Mouse (Mus musculus) heart, embryonic 10.5 days (tissue): Measurements from ENCODE around the gene Cep83. TPM values are rescaled to one million over a fixed set of nuclear protein-coding genes. Genes with fewer than 3 reads are reported as not detected.
A peak's percentile ranks its signal among the peaks of the same experiment; 100 is the strongest.

Experiments used
- DNase-seq: peaks from one replicate; pipeline ENCODE4 v3.0.0-alpha.2; 2017; ENCODE audit warnings: low spot score
- H3K27ac ChIP-seq: fragments of 300-500 bp; sonication (generic); 2 replicates; pipeline ENCODE4 v1.5.1; 2016; ENCODE audit warnings: mild to moderate bottlenecking
- H3K27me3 ChIP-seq: fragments of 300-500 bp; sonication (generic); 2 replicates; pipeline ENCODE4 v1.6.1; 2016; ENCODE audit warnings: mild to moderate bottlenecking; ENCODE audit not compliant: poor library complexity, insufficient read depth, severe bottlenecking
- H3K36me3 ChIP-seq: fragments of 300-500 bp; sonication (generic); 2 replicates; pipeline ENCODE4 v1.6.1; 2016; ENCODE audit warnings: mild to moderate bottlenecking, moderate library complexity
- H3K4me1 ChIP-seq: fragments of 300-500 bp; sonication (generic); 2 replicates; pipeline ENCODE4 v1.6.1; 2016; ENCODE audit warnings: mild to moderate bottlenecking
- H3K4me3 ChIP-seq: fragments of 300-500 bp; sonication (generic); 2 replicates; pipeline ENCODE4 v1.5.1; 2016; ENCODE audit warnings: mild to moderate bottlenecking, moderate library complexity
- H3K9me3 ChIP-seq: fragments of 300-500 bp; sonication (generic); 2 replicates; pipeline ENCODE4 v1.6.1; 2016; ENCODE audit warnings: mild to moderate bottlenecking, moderate library complexity
- WGBS: fragments of 180-500 bp; shearing (Covaris S2); methylation state at CpG from one replicate; pipeline ENCODE4 v1.1.7; 2016; 5-methylcytosine and 5-hydroxymethylcytosine counted together
- polyA plus RNA-seq: library from polyadenylated mRNA; unstranded; fragments of >200 nt; fragmentation: Nextera tagmentation; extraction: Ambion mirVana; gene quantifications from 2 replicates; pipeline ENCODE4 v1.2.1, GENCODE M21; 2016

Gene Cep83
- polyA plus RNA-seq, 1 experiment from 2014 or later: 19.6 TPM

DNA sequence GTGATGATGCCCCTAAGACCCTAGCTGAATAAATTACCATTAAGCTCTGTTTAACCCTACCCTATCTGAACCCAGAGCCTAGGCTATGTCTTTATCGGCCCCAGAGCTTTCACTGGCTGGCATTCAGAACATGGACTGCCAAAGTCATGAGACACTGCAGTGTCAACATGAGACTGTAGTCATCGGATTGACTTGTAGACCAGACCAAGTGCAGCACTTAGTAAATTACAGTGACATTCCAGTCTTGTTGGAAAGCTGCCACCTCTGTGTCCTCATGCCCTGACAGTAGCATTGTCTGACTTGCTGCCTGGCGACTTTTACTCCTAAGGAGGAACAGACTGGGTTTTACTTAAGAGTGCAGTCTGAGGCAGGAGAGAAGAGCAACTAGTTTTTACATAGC lies 100.8 kb downstream of the Cep83 start:
- Histone ChIP-seq H3K36me3 (peaks cover 6% of the 10 kb centered on the region; the same call in 1 of the 2 replicates), H3K4me3 (no peak overlapping the region), H3K27me3 (no peaks in the 10 kb centered on the region), H3K9me3 (no peaks in the 10 kb centered on the region), H3K4me1 (no peaks in the 10 kb centered on the region), H3K27ac (no peak overlapping the region)
- DNase-seq: no peak
- WGBS: 49% methylated on average over 3 of the region's 3 CpGs

DNA sequence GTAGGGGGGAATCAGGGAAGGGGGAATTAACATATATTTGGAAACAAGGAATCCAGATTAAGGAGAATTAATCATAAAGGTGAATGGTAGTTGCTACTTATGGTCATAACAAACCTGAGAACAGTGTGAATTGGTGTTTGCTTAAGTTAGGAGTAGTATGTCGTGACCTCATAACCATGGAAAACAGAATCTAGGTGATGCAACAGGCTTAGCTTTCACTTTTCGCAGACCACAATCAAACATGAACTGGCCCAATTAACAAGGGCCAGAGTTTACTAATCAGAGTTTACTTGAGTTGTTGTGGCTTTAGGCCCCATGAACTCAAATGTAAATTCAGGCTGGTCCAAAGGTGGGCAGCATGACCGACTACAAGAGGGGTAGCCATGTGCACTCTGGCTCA lies 105.5 kb downstream of the Cep83 start:
- peaks cover 9% of the 10 kb centered on the region; the same call in 1 of the 2 replicates for H3K36me3 ChIP-seq
- WGBS: 91% methylated on average over 3 of the region's 3 CpGs
- no peak for DNase-seq
- H3K27me3 ChIP-seq: 0 out of 2 replicates have a peak, but pooled peaks cover 7% of the 10 kb centered on the region
- no peak overlapping the region for H3K4me3 ChIP-seq
- H3K27ac ChIP-seq: no peak overlapping the region
- H3K9me3 ChIP-seq: no peaks in the 10 kb centered on the region
- H3K4me1 ChIP-seq: peaks cover 8% of the 10 kb centered on the region; the same call in 1 of the 2 replicates

DNA sequence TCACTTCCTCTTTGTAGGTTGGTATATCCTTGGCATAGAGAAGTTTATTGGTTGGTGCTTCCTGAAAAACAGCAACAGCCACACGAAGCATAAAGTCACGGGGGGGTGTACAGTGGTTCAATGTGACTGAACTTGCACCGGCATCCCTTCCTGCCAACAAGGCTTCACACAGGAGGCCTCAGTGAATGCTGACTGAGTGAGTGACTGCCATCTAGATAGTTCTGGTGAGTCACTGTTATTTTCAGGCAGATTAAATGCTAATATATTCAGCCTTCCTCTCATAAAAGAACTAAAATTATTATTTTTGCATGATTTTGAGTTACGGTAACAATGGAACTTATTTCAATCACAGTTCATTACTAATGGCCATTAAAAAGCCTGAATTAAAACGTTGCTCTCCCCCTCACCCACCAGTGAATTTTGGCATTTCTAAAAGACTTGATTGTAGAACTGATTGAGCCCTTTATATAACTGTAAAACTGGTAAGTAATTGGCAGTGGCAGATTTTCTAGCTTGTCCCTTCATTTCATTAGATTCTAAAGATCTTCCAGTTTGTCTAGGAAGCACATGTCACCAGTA lies 106.3 kb downstream of the Cep83 start:
- WGBS: 93% methylated on average over 5 of the region's 5 CpGs
- DNase-seq: no peak

DNA sequence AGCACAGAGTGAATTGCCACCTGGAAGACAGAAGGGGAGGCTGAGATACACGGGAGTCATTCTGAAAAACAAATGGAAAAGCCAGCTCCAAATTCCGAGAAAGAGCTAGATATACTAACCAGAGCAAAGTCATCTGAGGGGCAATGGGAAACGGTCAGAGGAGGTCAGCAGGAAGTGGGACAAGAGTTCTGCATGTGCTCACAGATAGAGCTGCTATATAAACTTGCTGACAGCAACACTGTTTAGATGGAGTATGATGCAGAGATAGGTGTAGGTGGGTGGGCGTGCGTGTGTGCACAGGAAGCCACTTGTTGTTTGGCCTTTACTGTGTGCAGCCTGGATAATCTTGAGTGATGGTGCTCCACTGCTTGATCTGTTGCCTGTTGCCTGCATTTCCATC lies 109.7 kb downstream of the Cep83 start:
- Histone ChIP-seq H3K27ac (no peak overlapping the region), H3K4me1 (peaks cover 30% of the 10 kb centered on the region), H3K36me3 (0 out of 2 replicates have a peak, but pooled peaks cover 3% of the 10 kb centered on the region), H3K9me3 (no peaks in the 10 kb centered on the region), H3K27me3 (0 out of 2 replicates have a peak, but pooled peaks cover 7% of the 10 kb centered on the region), H3K4me3 (no peak overlapping the region)
- 45% methylated on average over 5 of the region's 5 CpGs for WGBS
- no peak for DNase-seq

More for the DNA sequence above, 106.3 kb downstream of the Cep83 start:
- Histone ChIP-seq H3K36me3 (peaks cover 9% of the 10 kb centered on the region; the same call in 1 of the 2 replicates), H3K9me3 (no peaks in the 10 kb centered on the region), H3K4me3 (no peak overlapping the region), H3K4me1 (peaks cover 16% of the 10 kb centered on the region), H3K27ac (no peak overlapping the region), H3K27me3 (0 out of 2 replicates have a peak, but pooled peaks cover 7% of the 10 kb centered on the region)

DNA sequence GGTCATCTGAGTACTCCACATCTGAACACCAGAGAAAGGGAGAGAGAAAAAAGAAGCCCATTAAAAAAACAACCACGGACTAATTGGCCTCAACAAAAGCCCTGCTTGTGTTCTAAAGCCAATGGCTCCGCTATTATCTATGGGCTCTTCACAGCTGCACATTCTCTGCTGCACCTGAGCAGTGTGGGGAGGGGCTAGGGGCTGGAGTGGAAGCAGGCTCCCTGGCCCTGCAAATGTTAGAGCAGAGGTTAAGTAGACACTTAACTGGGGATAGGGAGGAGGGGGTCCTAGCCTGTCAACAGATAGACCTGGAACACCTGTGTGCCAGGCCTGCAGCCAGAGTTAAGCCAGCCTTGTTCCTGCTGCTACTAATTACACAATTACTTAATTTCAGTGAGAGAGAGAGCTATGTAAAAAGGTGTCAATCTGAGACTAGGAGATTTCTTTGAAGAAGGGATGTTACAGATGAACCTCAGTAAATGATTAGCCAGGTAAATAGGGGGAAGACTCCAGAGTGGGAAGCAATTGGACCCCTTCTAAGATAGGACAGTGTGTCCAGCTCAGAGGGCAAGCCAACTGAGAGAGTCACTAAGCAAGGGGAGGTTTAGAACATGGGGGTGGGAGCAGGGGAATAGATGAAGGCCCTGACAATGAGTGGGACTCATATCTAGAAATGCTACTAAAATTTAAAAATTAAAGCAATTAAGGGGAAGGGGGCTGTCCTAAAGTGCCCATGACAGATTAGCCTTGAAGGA lies 111.2 kb downstream of the Cep83 start:
- Histone ChIP-seq H3K9me3 (no peaks in the 10 kb centered on the region), H3K36me3 (0 out of 2 replicates have a peak, but pooled peaks cover 3% of the 10 kb centered on the region), H3K4me1 (peaks cover 34% of the 10 kb centered on the region), H3K27ac (peak overlapping the region; percentile 36; the same call in 1 of the 2 replicates), H3K4me3 (no peak overlapping the region), H3K27me3 (0 out of 2 replicates have a peak, but pooled peaks cover 7% of the 10 kb centered on the region)
- 63% methylated on average over 2 of the region's 2 CpGs for WGBS
- no peak for DNase-seq

DNA sequence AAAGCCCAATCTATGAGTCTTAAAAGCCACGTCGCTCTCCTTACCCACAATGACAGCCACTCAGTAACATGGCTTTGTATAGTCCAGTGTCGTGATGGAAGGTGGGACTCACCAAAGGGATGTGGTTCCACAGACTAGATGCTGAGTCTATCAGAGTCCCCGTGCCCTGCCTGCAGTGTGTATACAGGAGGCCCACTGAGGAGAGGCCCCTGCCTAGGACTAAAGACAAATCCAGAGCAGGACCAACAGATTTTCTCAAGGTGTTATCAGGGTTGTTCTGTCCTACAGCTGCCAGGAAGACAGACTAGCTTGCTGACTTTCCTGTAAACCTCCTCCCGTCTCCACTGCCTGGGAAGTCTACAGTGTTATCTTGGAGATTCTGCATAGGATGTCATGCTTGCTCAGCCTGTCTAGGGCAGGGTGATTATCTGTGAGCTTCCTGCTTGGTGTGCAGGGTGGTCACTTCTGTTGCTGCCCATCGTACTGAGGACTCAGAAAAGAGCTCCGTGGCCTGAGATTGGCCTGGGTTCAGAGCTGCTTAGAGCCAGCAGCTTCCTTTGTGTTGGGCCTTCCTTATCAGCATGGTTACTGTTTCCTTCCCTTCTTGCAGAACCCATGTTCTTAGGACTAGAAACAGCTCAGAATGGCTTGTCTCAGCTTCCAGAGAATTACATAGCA lies 112.4 kb downstream of the Cep83 start:
- no peak overlapping the region; the same call in 1 of the 2 replicates for H3K27ac ChIP-seq
- DNase-seq: no peak
- no peaks in the 10 kb centered on the region for H3K9me3 ChIP-seq
- no peak overlapping the region for H3K4me3 ChIP-seq
- peaks cover 7% of the 10 kb centered on the region; the same call in 1 of the 2 replicates for H3K27me3 ChIP-seq
- peaks cover 34% of the 10 kb centered on the region for H3K4me1 ChIP-seq
- 46% methylated on average over 7 of the region's 7 CpGs for WGBS
- 0 out of 2 replicates have a peak, but pooled peaks cover 2% of the 10 kb centered on the region for H3K36me3 ChIP-seq

DNA sequence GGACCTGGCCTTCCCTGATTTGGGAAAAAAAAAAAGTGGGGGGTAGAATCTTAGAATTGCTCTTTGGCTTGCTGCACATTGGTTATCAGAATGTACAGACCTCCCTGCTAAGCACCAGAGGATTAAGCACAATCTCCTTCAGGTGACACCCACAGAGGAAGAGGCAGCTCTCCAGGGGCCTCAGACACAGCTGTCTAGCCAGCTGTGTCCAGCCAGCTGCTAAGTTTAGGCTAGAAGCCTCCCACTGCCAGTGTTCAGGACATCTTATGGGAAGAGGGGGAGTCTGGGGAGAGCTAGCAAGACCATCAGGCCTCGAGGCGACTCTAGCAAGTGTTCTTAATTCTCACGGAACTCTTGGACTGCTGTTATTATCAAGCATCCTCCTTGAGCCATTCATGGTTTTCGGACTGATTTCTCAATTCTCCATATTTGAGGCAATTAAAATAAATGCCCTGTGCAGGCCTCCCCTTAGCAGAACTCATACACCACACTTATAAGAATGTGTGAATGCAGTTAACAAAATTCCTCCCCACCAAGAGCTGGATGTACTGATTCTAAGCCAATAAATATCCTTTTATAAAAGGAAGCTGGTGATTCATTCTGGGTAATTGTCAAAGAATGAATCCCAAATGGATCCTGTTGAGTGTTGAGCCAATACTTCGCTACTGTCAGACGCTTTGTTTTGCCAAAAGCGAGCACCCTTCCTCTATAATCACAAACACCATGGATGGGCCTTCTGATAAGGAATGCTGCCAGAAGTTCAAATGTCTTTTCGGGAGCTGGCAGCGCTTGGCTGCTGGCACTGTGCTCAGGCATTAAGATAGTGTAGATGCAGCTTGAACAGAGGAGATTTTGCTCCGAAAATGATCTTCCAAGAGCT lies 115.8 kb downstream of the Cep83 start:
- Histone ChIP-seq H3K9me3 (no peaks in the 10 kb centered on the region), H3K4me1 (peaks cover 30% of the 10 kb centered on the region), H3K27me3 (peaks cover 17% of the 10 kb centered on the region), H3K36me3 (no peaks in the 10 kb centered on the region), H3K4me3 (no peak overlapping the region), H3K27ac (no peak overlapping the region)
- 62% methylated on average over 10 of the region's 10 CpGs for WGBS
- DNase-seq: no peak

DNA sequence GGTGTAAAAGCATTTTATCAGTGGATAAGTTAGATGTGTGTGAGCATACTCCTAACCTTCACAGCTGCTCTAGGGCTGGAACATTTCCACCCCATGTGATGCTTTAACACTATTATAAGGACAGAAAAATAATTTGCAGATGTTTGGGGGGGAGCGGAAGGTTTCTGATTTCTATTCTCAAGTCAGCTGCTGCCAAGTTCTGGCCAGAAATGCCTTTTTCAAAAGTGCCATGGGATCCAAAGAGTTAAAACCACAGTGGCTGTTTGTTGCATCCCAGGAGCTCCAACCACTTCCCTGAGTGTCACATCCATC lies 116.4 kb downstream of the Cep83 start:
- H3K27me3 ChIP-seq: peaks cover 17% of the 10 kb centered on the region
- no peak for DNase-seq
- no peaks in the 10 kb centered on the region for H3K9me3 ChIP-seq
- peaks cover 28% of the 10 kb centered on the region for H3K4me1 ChIP-seq
- 84% methylated on average over 1 of the region's 1 CpGs for WGBS
- no peak overlapping the region for H3K4me3 ChIP-seq
- H3K27ac ChIP-seq: no peak overlapping the region
- no peaks in the 10 kb centered on the region for H3K36me3 ChIP-seq

DNA sequence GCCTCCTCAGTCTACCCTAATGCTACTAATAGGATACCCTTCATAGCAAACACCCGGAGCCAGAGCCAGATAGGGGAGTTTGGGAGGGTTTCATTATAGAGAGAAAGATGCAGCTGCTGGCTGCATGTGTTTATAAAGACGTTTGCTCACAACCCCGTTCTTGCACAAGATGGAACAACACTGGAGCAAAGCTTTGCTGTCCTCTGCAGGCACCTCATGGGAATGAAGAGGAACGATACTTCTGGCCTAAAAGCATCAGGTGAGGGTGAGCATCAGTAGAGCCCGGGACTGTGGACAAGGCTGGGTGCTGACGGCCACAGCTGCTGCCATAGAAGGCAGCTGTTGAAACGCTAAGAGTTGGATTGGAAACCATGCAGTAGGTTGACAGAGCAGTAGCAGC lies 118.9 kb downstream of the Cep83 start:
- no peaks in the 10 kb centered on the region for H3K36me3 ChIP-seq
- peaks cover 20% of the 10 kb centered on the region for H3K4me1 ChIP-seq
- no peak overlapping the region for H3K27ac ChIP-seq
- no peak overlapping the region for H3K4me3 ChIP-seq
- H3K27me3 ChIP-seq: peaks cover 20% of the 10 kb centered on the region
- no peaks in the 10 kb centered on the region for H3K9me3 ChIP-seq
- no peak for DNase-seq
- 69% methylated on average over 7 of the region's 7 CpGs for WGBS

DNA sequence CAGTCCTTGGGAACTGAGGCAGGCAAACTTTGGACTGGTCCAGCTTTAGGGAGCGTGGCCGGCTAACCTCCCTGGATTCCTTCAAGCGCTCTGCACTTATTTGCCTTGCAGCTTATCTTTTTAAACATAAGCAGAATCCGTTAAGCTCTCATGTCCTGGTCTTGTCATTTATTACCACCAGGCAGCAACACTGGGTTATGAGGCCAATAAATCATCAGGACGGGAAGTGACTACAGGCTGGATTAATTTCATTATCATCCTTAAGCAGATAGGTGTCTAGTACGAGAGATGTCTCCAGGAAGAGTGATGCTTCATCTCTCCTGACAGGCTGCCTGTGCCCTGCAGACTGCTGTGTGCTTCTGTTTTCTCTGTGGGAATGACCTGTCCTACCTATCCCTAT lies 119.8 kb downstream of the Cep83 start:
- Histone ChIP-seq H3K4me3 (no peak overlapping the region), H3K4me1 (peaks cover 20% of the 10 kb centered on the region), H3K36me3 (no peaks in the 10 kb centered on the region), H3K9me3 (no peaks in the 10 kb centered on the region), H3K27ac (no peak overlapping the region), H3K27me3 (peaks cover 23% of the 10 kb centered on the region)
- DNase-seq: no peak
- 62% methylated on average over 6 of the region's 6 CpGs for WGBS

DNA sequence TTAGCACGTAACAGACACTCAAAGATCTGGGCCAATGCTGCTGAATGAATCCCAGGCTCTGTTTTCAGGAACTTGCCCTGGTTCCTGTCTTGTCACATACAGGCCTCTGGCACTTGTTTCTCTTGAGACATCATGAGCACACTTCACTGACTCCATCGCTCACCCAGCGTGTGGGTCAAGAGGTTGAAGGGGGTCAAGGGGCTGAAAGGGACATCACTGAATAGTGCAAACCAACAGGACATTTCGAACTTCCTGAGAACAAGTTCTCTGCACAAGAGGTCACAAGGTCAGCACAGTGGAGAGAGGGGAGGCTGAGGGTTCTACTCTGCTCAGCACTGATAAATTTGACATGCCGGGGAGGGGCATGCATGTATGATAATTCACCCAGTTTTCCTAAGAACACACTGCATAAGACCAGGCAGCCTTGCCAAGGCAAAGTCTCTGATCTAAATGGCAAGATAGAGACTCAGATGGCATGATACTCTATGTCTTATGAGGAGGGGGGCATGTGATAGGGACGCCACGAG lies 121.6 kb downstream of the Cep83 start:
- H3K27me3 ChIP-seq: peaks cover 30% of the 10 kb centered on the region
- DNase-seq: peak; percentile 61
- no peaks in the 10 kb centered on the region for H3K9me3 ChIP-seq
- no peaks in the 10 kb centered on the region for H3K36me3 ChIP-seq
- H3K27ac ChIP-seq: no peak overlapping the region
- WGBS: 41% methylated on average over 7 of the region's 7 CpGs
- peaks cover 16% of the 10 kb centered on the region for H3K4me1 ChIP-seq
- no peak overlapping the region for H3K4me3 ChIP-seq
